Mouse (Mus musculus): Measurements from ENCODE around the gene Stard9. TPM values are rescaled to one million over a fixed set of nuclear protein-coding genes. Genes with fewer than 3 reads are reported as not detected.

Stard9 gene
- polyA plus RNA-seq, 1 experiment from 2014 or later, result 4.3 TPM

- peak overlapping the region; percentile 96 for H3K27ac ChIP-seq
- 0% methylated on average over 59 of the region's 61 CpGs for WGBS
- no peaks in the 10 kb centered on the region for H3K9me3 ChIP-seq
- H3K9ac ChIP-seq, result peak overlapping the region; percentile 87
- no peaks in the 10 kb centered on the region for H3K27me3 ChIP-seq (replicated peaks)
- H3K4me2 ChIP-seq, result peak overlapping the region; percentile 89
- H3K36me3 ChIP-seq, result peaks cover 19% of the 10 kb centered on the region
- H3K4me3 ChIP-seq (replicated peaks), result peak overlapping the region; percentile 75
- ATAC-seq (ENCODE audit: insufficient read depth, low FRiP score, low read depth), result peak; percentile 98
- peaks cover 17% of the 10 kb centered on the region; the same call in 1 of the 2 replicates for H3K4me1 ChIP-seq
Measured at GRCm38 (mm10) chr2:120731167-120731862, 102.4 kb downstream of the Stard9 start.

GRCm38 (mm10) chr2:120731877-120732530 lies 103.1 kb downstream of the Stard9 start:
- Histone ChIP-seq H3K27ac (peak overlapping the region; percentile 96), H3K9ac (no peak overlapping the region), H3K27me3 (replicated peaks) (no peaks in the 10 kb centered on the region), H3K9me3 (no peaks in the 10 kb centered on the region), H3K4me1 (peaks cover 17% of the 10 kb centered on the region; the same call in 1 of the 2 replicates), H3K4me3 (replicated peaks) (peak overlapping the region; percentile 75), H3K36me3 (peaks cover 12% of the 10 kb centered on the region), H3K4me2 (peak overlapping the region; percentile 89)
- 40% methylated on average over 7 of the region's 7 CpGs for WGBS
- ATAC-seq (ENCODE audit: insufficient read depth, low FRiP score, low read depth), result no peak

- H3K27ac ChIP-seq, result no peak overlapping the region
- 84% methylated on average over 1 of the region's 1 CpGs for WGBS
- no peaks in the 10 kb centered on the region for H3K4me1 ChIP-seq
- H3K9ac ChIP-seq, result no peak overlapping the region
- no peaks in the 10 kb centered on the region for H3K9me3 ChIP-seq
- H3K27me3 ChIP-seq (replicated peaks), result no peaks in the 10 kb centered on the region
- H3K4me2 ChIP-seq, result no peak overlapping the region
- H3K36me3 ChIP-seq, result no peaks in the 10 kb centered on the region
- no peak for ATAC-seq (ENCODE audit: insufficient read depth, low FRiP score, low read depth)
- no peak overlapping the region for H3K4me3 ChIP-seq (replicated peaks)
Measured at GRCm38 (mm10) chr2:120745496-120745895, 116.6 kb downstream of the Stard9 start.

- Histone ChIP-seq H3K4me1 (no peaks in the 10 kb centered on the region), H3K4me3 (replicated peaks) (no peak overlapping the region), H3K36me3 (no peaks in the 10 kb centered on the region), H3K9me3 (no peaks in the 10 kb centered on the region), H3K4me2 (no peak overlapping the region), H3K27ac (no peak overlapping the region), H3K9ac (no peak overlapping the region), H3K27me3 (replicated peaks) (no peaks in the 10 kb centered on the region)
- WGBS, result 90% methylated on average over 2 of the region's 2 CpGs
- no peak for ATAC-seq (ENCODE audit: insufficient read depth, low FRiP score, low read depth)
Measured at GRCm38 (mm10) chr2:120748041-120748440, 119.1 kb downstream of the Stard9 start.

- Histone ChIP-seq H3K4me2 (no peak overlapping the region), H3K4me3 (replicated peaks) (no peak overlapping the region), H3K9me3 (no peaks in the 10 kb centered on the region), H3K36me3 (no peaks in the 10 kb centered on the region), H3K27me3 (replicated peaks) (no peaks in the 10 kb centered on the region), H3K27ac (no peak overlapping the region), H3K4me1 (no peaks in the 10 kb centered on the region), H3K9ac (no peak overlapping the region)
- ATAC-seq (ENCODE audit: insufficient read depth, low FRiP score, low read depth), result no peak
Measured at GRCm38 (mm10) chr2:120761922-120762321, 133.0 kb downstream of the Stard9 start.

- WGBS, result 79% methylated on average over 2 of the region's 2 CpGs
- H3K4me2 ChIP-seq, result no peak overlapping the region
- H3K9ac ChIP-seq, result no peak overlapping the region
- H3K4me1 ChIP-seq, result no peaks in the 10 kb centered on the region
- H3K9me3 ChIP-seq, result no peaks in the 10 kb centered on the region
- no peaks in the 10 kb centered on the region for H3K36me3 ChIP-seq
- no peak for ATAC-seq (ENCODE audit: insufficient read depth, low FRiP score, low read depth)
- H3K4me3 ChIP-seq (replicated peaks), result no peak overlapping the region
- H3K27ac ChIP-seq, result no peak overlapping the region
- no peaks in the 10 kb centered on the region for H3K27me3 ChIP-seq (replicated peaks)
Measured at GRCm38 (mm10) chr2:120770265-120770935, 141.5 kb downstream of the Stard9 start.

Other genes starting within 250 kb of the Stard9 start
- 7.7 and 9.0 TPM in 2 replicates for gene Ganc, start 225.2 kb upstream of the Stard9 start, polyA plus RNA-seq (2015; fragmentation: Nextera tagmentation; extraction: Ambion mirVana)
- 13.3 and 13.4 TPM in 2 replicates for gene Tmem87a, start 225.0 kb upstream of the Stard9 start, polyA plus RNA-seq (2015; fragmentation: Nextera tagmentation; extraction: Ambion mirVana)
- 0.95 and 1.4 TPM in 2 replicates for gene Capn3, start 173.1 kb upstream of the Stard9 start, polyA plus RNA-seq (2015; fragmentation: Nextera tagmentation; extraction: Ambion mirVana)
- gene Zfp106, start 65.3 kb upstream of the Stard9 start, polyA plus RNA-seq (2015; fragmentation: Nextera tagmentation; extraction: Ambion mirVana), result 48.0 and 48.1 TPM in 2 replicates
- 43.5 and 50.6 TPM in 2 replicates for gene Snap23, start 61.5 kb upstream of the Stard9 start, polyA plus RNA-seq (2015; fragmentation: Nextera tagmentation; extraction: Ambion mirVana)
- gene Haus2, start 19.7 kb upstream of the Stard9 start, polyA plus RNA-seq (2015; fragmentation: Nextera tagmentation; extraction: Ambion mirVana), result 21.7 and 23.0 TPM in 2 replicates
- 17.8 and 19.9 TPM in 2 replicates for gene Lrrc57, start 19.6 kb upstream of the Stard9 start, polyA plus RNA-seq (2015; fragmentation: Nextera tagmentation; extraction: Ambion mirVana)
- 4.9 and 5.5 TPM in 2 replicates for gene Cdan1, start 221.0 kb downstream of the Stard9 start, polyA plus RNA-seq (2015; fragmentation: Nextera tagmentation; extraction: Ambion mirVana)
- gene Ttbk2, start 221.5 kb downstream of the Stard9 start, polyA plus RNA-seq (2015; fragmentation: Nextera tagmentation; extraction: Ambion mirVana), result 2.9 TPM in 2 replicates

Measured in stomach, embryonic 15.5 days (tissue).